Mouse (Mus musculus): Measurements from ENCODE around the gene Endov. TPM values are rescaled to one million over a fixed set of nuclear protein-coding genes. Genes with fewer than 3 reads are reported as not detected.
A peak's percentile ranks its signal among the peaks of the same experiment; 100 is the strongest.

Gene Endov
- 13.6 and 14.8 TPM in 2 replicates for polyA plus RNA-seq (2014; fragmentation: Nextera tagmentation; extraction: Ambion mirVana)

- Histone ChIP-seq H3K36me3 (ENCODE audit: control insufficient read depth, insufficient read depth, low read length) (no peaks in the 10 kb centered on the region), H3K27ac (ENCODE audit: low read depth, low read length) (peak within 1 kb of the TSS; percentile 91), H3K4me3 (ENCODE audit: low read depth, low read length) (peak within 1 kb of the TSS; percentile 81), H3K4me1 (replicated peaks; ENCODE audit: control insufficient read depth, insufficient read depth, low read length) (peaks cover 5% of the 10 kb centered on the region; the same call in 1 of the 2 replicates), H3K4me2 (replicated peaks; ENCODE audit: low read depth, low read length) (peak within 1 kb of the TSS; percentile 93), H3K27me3 (ENCODE audit: control insufficient read depth, insufficient read depth, low read length) (no peaks in the 10 kb centered on the region), H3K9ac (ENCODE audit: low read depth, low read length) (peak within 1 kb of the TSS; percentile 94), H3K9me3 (ENCODE audit: control insufficient read depth, low read length) (no peaks in the 10 kb centered on the region)
- DNase-seq (ENCODE audit: low spot score): peak; percentile 100
- WGBS: 1% methylated on average over 66 of the region's 66 CpGs
- peak; percentile 97 for ATAC-seq (ENCODE audit: low FRiP score)
These were observed at the start of gene Endov for GRCm38 (mm10) chr11:119490861-119491689. TSS of gene Endov (plus strand) at chr11:119491347.

- Histone ChIP-seq H3K4me2 (replicated peaks; ENCODE audit: low read depth, low read length) (no peak overlapping the region), H3K9ac (ENCODE audit: low read depth, low read length) (no peak overlapping the region), H3K27me3 (ENCODE audit: control insufficient read depth, insufficient read depth, low read length) (no peaks in the 10 kb centered on the region), H3K36me3 (ENCODE audit: control insufficient read depth, insufficient read depth, low read length) (no peaks in the 10 kb centered on the region), H3K4me3 (ENCODE audit: low read depth, low read length) (no peak overlapping the region), H3K4me1 (replicated peaks; ENCODE audit: control insufficient read depth, insufficient read depth, low read length) (no peaks in the 10 kb centered on the region), H3K27ac (ENCODE audit: low read depth, low read length) (no peak overlapping the region), H3K9me3 (ENCODE audit: control insufficient read depth, low read length) (no peaks in the 10 kb centered on the region)
- ATAC-seq (ENCODE audit: low FRiP score) (no peak), DNase-seq (ENCODE audit: low spot score) (no peak)
- WGBS: 95% methylated on average over 8 of the region's 8 CpGs
These were observed 48.9 kb upstream of the Endov start for GRCm38 (mm10) chr11:119442199-119442598.

- Histone ChIP-seq H3K9ac (ENCODE audit: low read depth, low read length) (no peak overlapping the region), H3K9me3 (ENCODE audit: control insufficient read depth, low read length) (no peaks in the 10 kb centered on the region), H3K27ac (ENCODE audit: low read depth, low read length) (no peak overlapping the region), H3K27me3 (ENCODE audit: control insufficient read depth, insufficient read depth, low read length) (no peaks in the 10 kb centered on the region), H3K36me3 (ENCODE audit: control insufficient read depth, insufficient read depth, low read length) (no peaks in the 10 kb centered on the region), H3K4me1 (replicated peaks; ENCODE audit: control insufficient read depth, insufficient read depth, low read length) (no peaks in the 10 kb centered on the region), H3K4me3 (ENCODE audit: low read depth, low read length) (no peak overlapping the region), H3K4me2 (replicated peaks; ENCODE audit: low read depth, low read length) (no peak overlapping the region)
- no peak for DNase-seq (ENCODE audit: low spot score)
- no peak for ATAC-seq (ENCODE audit: low FRiP score)
- WGBS: 93% methylated on average over 9 of the region's 9 CpGs
These were observed 47.7 kb upstream of the Endov start for GRCm38 (mm10) chr11:119443442-119443841.

- DNase-seq (ENCODE audit: low spot score) (no peak), ATAC-seq (ENCODE audit: low FRiP score) (no peak)
- Histone ChIP-seq H3K4me1 (replicated peaks; ENCODE audit: control insufficient read depth, insufficient read depth, low read length) (no peaks in the 10 kb centered on the region), H3K4me2 (replicated peaks; ENCODE audit: low read depth, low read length) (no peak overlapping the region), H3K27ac (ENCODE audit: low read depth, low read length) (no peak overlapping the region), H3K36me3 (ENCODE audit: control insufficient read depth, insufficient read depth, low read length) (no peaks in the 10 kb centered on the region), H3K27me3 (ENCODE audit: control insufficient read depth, insufficient read depth, low read length) (no peaks in the 10 kb centered on the region), H3K9ac (ENCODE audit: low read depth, low read length) (no peak overlapping the region), H3K9me3 (ENCODE audit: control insufficient read depth, low read length) (no peaks in the 10 kb centered on the region), H3K4me3 (ENCODE audit: low read depth, low read length) (no peak overlapping the region)
- 86% methylated on average over 4 of the region's 4 CpGs for WGBS
These were observed 35.0 kb upstream of the Endov start for GRCm38 (mm10) chr11:119456097-119456496.

- H3K9me3 ChIP-seq (ENCODE audit: control insufficient read depth, low read length): no peaks in the 10 kb centered on the region
- no peaks in the 10 kb centered on the region for H3K27me3 ChIP-seq (ENCODE audit: control insufficient read depth, insufficient read depth, low read length)
- DNase-seq (ENCODE audit: low spot score) (no peak), ATAC-seq (ENCODE audit: low FRiP score) (no peak)
- 96% methylated on average over 4 of the region's 4 CpGs for WGBS
- no peaks in the 10 kb centered on the region for H3K36me3 ChIP-seq (ENCODE audit: control insufficient read depth, insufficient read depth, low read length)
- no peak overlapping the region for H3K4me3 ChIP-seq (ENCODE audit: low read depth, low read length)
- no peak overlapping the region for H3K9ac ChIP-seq (ENCODE audit: low read depth, low read length)
- no peaks in the 10 kb centered on the region for H3K4me1 ChIP-seq (replicated peaks; ENCODE audit: control insufficient read depth, insufficient read depth, low read length)
- no peak overlapping the region for H3K27ac ChIP-seq (ENCODE audit: low read depth, low read length)
- H3K4me2 ChIP-seq (replicated peaks; ENCODE audit: low read depth, low read length): no peak overlapping the region
These were observed 13.3 kb upstream of the Endov start for GRCm38 (mm10) chr11:119477876-119478275.

GRCm38 (mm10) chr11:119491690-119492087 is 542 bp downstream of the Endov start:
- DNase-seq (ENCODE audit: low spot score) (no peak), ATAC-seq (ENCODE audit: low FRiP score) (no peak)
- Histone ChIP-seq H3K27ac (ENCODE audit: low read depth, low read length) (peak overlapping the region; percentile 91), H3K9me3 (ENCODE audit: control insufficient read depth, low read length) (no peaks in the 10 kb centered on the region), H3K4me3 (ENCODE audit: low read depth, low read length) (peak overlapping the region; percentile 81), H3K4me2 (replicated peaks; ENCODE audit: low read depth, low read length) (peak overlapping the region; percentile 93), H3K9ac (ENCODE audit: low read depth, low read length) (peak overlapping the region; percentile 94), H3K36me3 (ENCODE audit: control insufficient read depth, insufficient read depth, low read length) (no peaks in the 10 kb centered on the region), H3K4me1 (replicated peaks; ENCODE audit: control insufficient read depth, insufficient read depth, low read length) (peaks cover 5% of the 10 kb centered on the region; the same call in 1 of the 2 replicates), H3K27me3 (ENCODE audit: control insufficient read depth, insufficient read depth, low read length) (no peaks in the 10 kb centered on the region)
- 7% methylated on average over 23 of the region's 27 CpGs for WGBS

GRCm38 (mm10) chr11:119492830-119493229 is 1.7 kb downstream of the Endov start:
- H3K27me3 ChIP-seq (ENCODE audit: control insufficient read depth, insufficient read depth, low read length): no peaks in the 10 kb centered on the region
- H3K27ac ChIP-seq (ENCODE audit: low read depth, low read length): no peak overlapping the region
- peak overlapping the region; percentile 93 for H3K4me2 ChIP-seq (replicated peaks; ENCODE audit: low read depth, low read length)
- H3K4me1 ChIP-seq (replicated peaks; ENCODE audit: control insufficient read depth, insufficient read depth, low read length): peaks cover 5% of the 10 kb centered on the region; the same call in 1 of the 2 replicates
- H3K36me3 ChIP-seq (ENCODE audit: control insufficient read depth, insufficient read depth, low read length): no peaks in the 10 kb centered on the region
- H3K4me3 ChIP-seq (ENCODE audit: low read depth, low read length): peak overlapping the region; percentile 81; the same call in 1 of the 2 replicates
- no peak for ATAC-seq (ENCODE audit: low FRiP score)
- H3K9ac ChIP-seq (ENCODE audit: low read depth, low read length): no peak overlapping the region; the same call in 1 of the 2 replicates
- 98% methylated on average over 6 of the region's 6 CpGs for WGBS
- H3K9me3 ChIP-seq (ENCODE audit: control insufficient read depth, low read length): no peaks in the 10 kb centered on the region
- no peak for DNase-seq (ENCODE audit: low spot score)

GRCm38 (mm10) chr11:119493516-119493915 is 2.4 kb downstream of the Endov start:
- Histone ChIP-seq H3K9me3 (ENCODE audit: control insufficient read depth, low read length) (no peaks in the 10 kb centered on the region), H3K4me1 (replicated peaks; ENCODE audit: control insufficient read depth, insufficient read depth, low read length) (peaks cover 5% of the 10 kb centered on the region; the same call in 1 of the 2 replicates), H3K9ac (ENCODE audit: low read depth, low read length) (no peak overlapping the region), H3K27me3 (ENCODE audit: control insufficient read depth, insufficient read depth, low read length) (no peaks in the 10 kb centered on the region), H3K36me3 (ENCODE audit: control insufficient read depth, insufficient read depth, low read length) (no peaks in the 10 kb centered on the region), H3K4me3 (ENCODE audit: low read depth, low read length) (no peak overlapping the region), H3K27ac (ENCODE audit: low read depth, low read length) (no peak overlapping the region), H3K4me2 (replicated peaks; ENCODE audit: low read depth, low read length) (no peak overlapping the region)
- 83% methylated on average over 4 of the region's 4 CpGs for WGBS
- no peak for DNase-seq (ENCODE audit: low spot score)
- no peak for ATAC-seq (ENCODE audit: low FRiP score)

GRCm38 (mm10) chr11:119496147-119496546 is 5.0 kb downstream of the Endov start:
- Histone ChIP-seq H3K4me2 (replicated peaks; ENCODE audit: low read depth, low read length) (no peak overlapping the region), H3K9ac (ENCODE audit: low read depth, low read length) (no peak overlapping the region), H3K4me1 (replicated peaks; ENCODE audit: control insufficient read depth, insufficient read depth, low read length) (peaks cover 5% of the 10 kb centered on the region; the same call in 1 of the 2 replicates), H3K9me3 (ENCODE audit: control insufficient read depth, low read length) (no peaks in the 10 kb centered on the region), H3K27me3 (ENCODE audit: control insufficient read depth, insufficient read depth, low read length) (no peaks in the 10 kb centered on the region), H3K36me3 (ENCODE audit: control insufficient read depth, insufficient read depth, low read length) (no peaks in the 10 kb centered on the region), H3K4me3 (ENCODE audit: low read depth, low read length) (no peak overlapping the region), H3K27ac (ENCODE audit: low read depth, low read length) (no peak overlapping the region)
- DNase-seq (ENCODE audit: low spot score): no peak
- 95% methylated on average over 5 of the region's 5 CpGs for WGBS
- ATAC-seq (ENCODE audit: low FRiP score): no peak
